Mouse (Mus musculus) hindbrain, embryonic 11.5 days (tissue): ENCODE measurements at regions not wholly inside any gene's neighbourhood (a gene's known extent, or its start where the extent isn't known, plus 50 kb on each side); places are given as distances from the start of the nearest gene placed in this dataset.

Experiments
- ATAC-seq: fragments of 200-750 bp; cut with Nextera tagmentation; 2 replicates; pipeline ENCODE4 v1.8.0; 2017; ENCODE audit warnings: mild to moderate bottlenecking, moderate TSS enrichment, moderate library complexity; ENCODE audit not compliant: low FRiP score
- DNase-seq: peaks from one replicate; pipeline ENCODE4 v3.0.0-alpha.2; 2015; ENCODE audit warnings: low spot score
- H3K27ac ChIP-seq: fragments of 300-500 bp; sonication (generic); 2 replicates; pipeline ENCODE4 v1.5.1; 2014; ENCODE audit warnings: mild to moderate bottlenecking, low read depth, low read length
- H3K27me3 ChIP-seq: fragments of 300-500 bp; sonication (generic); 2 replicates; pipeline ENCODE4 v1.6.1; 2014; ENCODE audit warnings: mild to moderate bottlenecking, low read length, moderate library complexity, mixed read lengths; ENCODE audit not compliant: control insufficient read depth, insufficient read depth
- H3K36me3 ChIP-seq: fragments of 300-500 bp; sonication (generic); 2 replicates; pipeline ENCODE4 v1.6.1; 2014; ENCODE audit warnings: mild to moderate bottlenecking, low read length, moderate library complexity, mixed read lengths; ENCODE audit not compliant: control insufficient read depth, insufficient read depth
- H3K4me1 ChIP-seq: fragments of 300-500 bp; sonication (generic); replicated peaks from 2 replicates; pipeline ENCODE4 v1.6.1; 2014; ENCODE audit warnings: low read length, mixed read lengths; ENCODE audit not compliant: control insufficient read depth, insufficient read depth
- H3K4me2 ChIP-seq: fragments of 300-500 bp; sonication (generic); replicated peaks from 2 replicates; pipeline ENCODE4 v1.6.1; 2014; ENCODE audit warnings: mild to moderate bottlenecking, low read depth, low read length
- H3K4me3 ChIP-seq: fragments of 300-500 bp; sonication (generic); 2 replicates; pipeline ENCODE4 v1.5.1; 2014; ENCODE audit warnings: low read depth, low read length
- H3K9ac ChIP-seq: fragments of 300-500 bp; sonication (generic); 2 replicates; pipeline ENCODE4 v1.6.1; 2014; ENCODE audit warnings: low read depth, low read length
- H3K9me3 ChIP-seq: fragments of 300-500 bp; sonication (generic); 2 replicates; pipeline ENCODE4 v1.6.1; 2016; ENCODE audit warnings: low read length; ENCODE audit not compliant: control insufficient read depth
- WGBS: fragments of 180-500 bp; shearing (Covaris S2); extraction: QIAGEN DNeasy Blood & Tissue Kit; methylation state at CpG from one replicate; pipeline ENCODE4 v1.1.7; 2014; 5-methylcytosine and 5-hydroxymethylcytosine counted together

- H3K36me3 ChIP-seq: no peaks in the 10 kb centered on the region
- no peaks in the 10 kb centered on the region for H3K9me3 ChIP-seq
- no peak overlapping the region for H3K4me3 ChIP-seq
- H3K27ac ChIP-seq: no peak overlapping the region
- no peaks in the 10 kb centered on the region for H3K4me1 ChIP-seq
- no peaks in the 10 kb centered on the region for H3K27me3 ChIP-seq
- 93% methylated on average over 13 of the region's 13 CpGs for WGBS
- no peak for ATAC-seq
- H3K9ac ChIP-seq: no peak overlapping the region
- DNase-seq: no peak
- no peak overlapping the region for H3K4me2 ChIP-seq
Observed at GRCm38 (mm10) chr17:85844486-85844885, 156.4 kb upstream of the Six2 start.

- DNase-seq: no peak
- no peak for ATAC-seq
- Histone ChIP-seq H3K27ac (no peak overlapping the region), H3K9me3 (no peaks in the 10 kb centered on the region), H3K36me3 (no peaks in the 10 kb centered on the region), H3K4me2 (no peak overlapping the region), H3K27me3 (no peaks in the 10 kb centered on the region), H3K4me1 (no peaks in the 10 kb centered on the region), H3K9ac (no peak overlapping the region), H3K4me3 (no peak overlapping the region)
- 85% methylated on average over 19 of the region's 19 CpGs for WGBS
Observed at GRCm38 (mm10) chr17:85823036-85823435, 135.0 kb upstream of the Six2 start.

- Histone ChIP-seq H3K27ac (no peak overlapping the region), H3K4me2 (no peak overlapping the region), H3K9me3 (no peaks in the 10 kb centered on the region), H3K9ac (no peak overlapping the region), H3K36me3 (no peaks in the 10 kb centered on the region), H3K4me1 (no peaks in the 10 kb centered on the region), H3K27me3 (no peaks in the 10 kb centered on the region), H3K4me3 (no peak overlapping the region)
- WGBS: 70% methylated on average over 4 of the region's 4 CpGs
- no peak for ATAC-seq
- no peak for DNase-seq
Observed at GRCm38 (mm10) chr17:85821861-85822260, 133.8 kb upstream of the Six2 start.

- no peak for ATAC-seq
- DNase-seq: no peak
- no peaks in the 10 kb centered on the region for H3K36me3 ChIP-seq
- no peak overlapping the region for H3K27ac ChIP-seq
- H3K9ac ChIP-seq: no peak overlapping the region
- H3K4me1 ChIP-seq: no peaks in the 10 kb centered on the region
- no peaks in the 10 kb centered on the region for H3K9me3 ChIP-seq
- no peaks in the 10 kb centered on the region for H3K27me3 ChIP-seq
- H3K4me3 ChIP-seq: no peak overlapping the region
- no peak overlapping the region for H3K4me2 ChIP-seq
- 79% methylated on average over 17 of the region's 17 CpGs for WGBS
Observed at GRCm38 (mm10) chr17:85818098-85818855, 130.2 kb upstream of the Six2 start.

- ATAC-seq (no peak), DNase-seq (no peak)
- 92% methylated on average over 8 of the region's 8 CpGs for WGBS
- H3K4me2 ChIP-seq: no peak overlapping the region
- H3K9me3 ChIP-seq: no peaks in the 10 kb centered on the region
- H3K4me1 ChIP-seq: no peaks in the 10 kb centered on the region
- no peaks in the 10 kb centered on the region for H3K27me3 ChIP-seq
- H3K36me3 ChIP-seq: no peaks in the 10 kb centered on the region
- H3K4me3 ChIP-seq: no peak overlapping the region
- no peak overlapping the region for H3K9ac ChIP-seq
- H3K27ac ChIP-seq: no peak overlapping the region
Observed at GRCm38 (mm10) chr17:85816521-85816920, 128.4 kb upstream of the Six2 start.

- Histone ChIP-seq H3K4me2 (no peak overlapping the region), H3K9me3 (no peaks in the 10 kb centered on the region), H3K9ac (no peak overlapping the region), H3K27ac (no peak overlapping the region), H3K36me3 (no peaks in the 10 kb centered on the region), H3K4me3 (no peak overlapping the region), H3K27me3 (no peaks in the 10 kb centered on the region), H3K4me1 (no peaks in the 10 kb centered on the region)
- DNase-seq (no peak), ATAC-seq (no peak)
- WGBS: 82% methylated on average over 8 of the region's 8 CpGs
Observed at GRCm38 (mm10) chr17:85816056-85816455, 128.0 kb upstream of the Six2 start.

- H3K9me3 ChIP-seq: no peaks in the 10 kb centered on the region
- no peaks in the 10 kb centered on the region for H3K36me3 ChIP-seq
- no peak overlapping the region for H3K9ac ChIP-seq
- ATAC-seq (no peak), DNase-seq (no peak)
- no peak overlapping the region for H3K27ac ChIP-seq
- peaks cover 16% of the 10 kb centered on the region for H3K27me3 ChIP-seq
- H3K4me3 ChIP-seq: no peak overlapping the region
- H3K4me1 ChIP-seq: no peaks in the 10 kb centered on the region
- no peak overlapping the region for H3K4me2 ChIP-seq
- WGBS: 71% methylated on average over 5 of the region's 5 CpGs
Observed at GRCm38 (mm10) chr17:85808580-85808979, 120.5 kb upstream of the Six2 start.

- no peaks in the 10 kb centered on the region for H3K4me1 ChIP-seq
- 26% methylated on average over 13 of the region's 13 CpGs for WGBS
- no peak overlapping the region for H3K27ac ChIP-seq
- H3K36me3 ChIP-seq: no peaks in the 10 kb centered on the region
- no peak overlapping the region for H3K4me2 ChIP-seq
- H3K9me3 ChIP-seq: no peaks in the 10 kb centered on the region
- H3K27me3 ChIP-seq: peaks cover 38% of the 10 kb centered on the region
- no peak overlapping the region for H3K9ac ChIP-seq
- DNase-seq (no peak), ATAC-seq (no peak)
- H3K4me3 ChIP-seq: no peak overlapping the region
Observed at GRCm38 (mm10) chr17:85805726-85806359, 117.8 kb upstream of the Six2 start.

GRCm38 (mm10) chr17:85804631-85805030 lies 116.6 kb upstream of the Six2 start:
- Histone ChIP-seq H3K27me3 (peaks cover 47% of the 10 kb centered on the region), H3K4me2 (no peak overlapping the region), H3K4me3 (no peak overlapping the region), H3K36me3 (no peaks in the 10 kb centered on the region), H3K4me1 (no peaks in the 10 kb centered on the region; the same call in 1 of the 2 replicates), H3K27ac (no peak overlapping the region), H3K9me3 (no peaks in the 10 kb centered on the region), H3K9ac (no peak overlapping the region)
- DNase-seq (no peak), ATAC-seq (no peak)
- 64% methylated on average over 4 of the region's 4 CpGs for whole genome bisulfite sequencing
